Mouse (Mus musculus): Measurements from ENCODE around the gene Rabgap1l. TPM values are rescaled to one million over a fixed set of nuclear protein-coding genes. Genes with fewer than 3 reads are reported as not detected.

Rabgap1l gene
- 19.2 and 21.3 TPM in 2 replicates for polyA plus RNA-seq (2015; fragmentation: Nextera tagmentation; extraction: Ambion mirVana)

GRCm38 (mm10) chr1:160792686-160793355 lies at the start of gene Rabgap1l:
Rabgap1l (minus strand) TSS chr1:160793211.
- peak within 1 kb of the TSS; percentile 19; the same call in 1 of the 2 replicates for H3K27ac ChIP-seq
- peak within 1 kb of the TSS; percentile 86 for H3K4me3 ChIP-seq
- peak; percentile 98 for ATAC-seq
- no peaks in the 10 kb centered on the region for H3K9me3 ChIP-seq (replicated peaks)
- H3K27me3 ChIP-seq = no peaks in the 10 kb centered on the region
- WGBS = under 1% methylated on average over 50 of the region's 67 CpGs
- H3K36me3 ChIP-seq (ENCODE audit: poor library complexity, severe bottlenecking) = no peaks in the 10 kb centered on the region
- H3K4me2 ChIP-seq = peak within 1 kb of the TSS; percentile 94
- H3K9ac ChIP-seq = peak within 1 kb of the TSS; percentile 85
- H3K4me1 ChIP-seq = peaks cover 7% of the 10 kb centered on the region

- Histone ChIP-seq H3K4me3 (no peak overlapping the region), H3K9me3 (replicated peaks) (no peaks in the 10 kb centered on the region), H3K9ac (no peak overlapping the region), H3K27me3 (no peaks in the 10 kb centered on the region), H3K4me2 (no peak overlapping the region), H3K36me3 (ENCODE audit: poor library complexity, severe bottlenecking) (no peaks in the 10 kb centered on the region), H3K27ac (no peak overlapping the region), H3K4me1 (no peaks in the 10 kb centered on the region)
- ATAC-seq = no peak
- 90% methylated on average over 10 of the region's 10 CpGs for WGBS
These were observed 49.6 kb upstream of the Rabgap1l start for GRCm38 (mm10) chr1:160842567-160842966.

- H3K9ac ChIP-seq = no peak overlapping the region
- no peak overlapping the region for H3K4me3 ChIP-seq
- H3K27me3 ChIP-seq = no peaks in the 10 kb centered on the region
- no peak for ATAC-seq
- H3K27ac ChIP-seq = no peak overlapping the region
- 79% methylated on average over 5 of the region's 5 CpGs for WGBS
- H3K36me3 ChIP-seq (ENCODE audit: poor library complexity, severe bottlenecking) = no peaks in the 10 kb centered on the region
- H3K9me3 ChIP-seq (replicated peaks) = no peaks in the 10 kb centered on the region
- H3K4me1 ChIP-seq = no peaks in the 10 kb centered on the region
- no peak overlapping the region for H3K4me2 ChIP-seq
These were observed 47.6 kb upstream of the Rabgap1l start for GRCm38 (mm10) chr1:160840618-160841017.

GRCm38 (mm10) chr1:160839095-160839494 lies 46.1 kb upstream of the Rabgap1l start:
- WGBS = 84% methylated on average over 4 of the region's 4 CpGs
- no peak for ATAC-seq
- H3K27me3 ChIP-seq = no peaks in the 10 kb centered on the region

GRCm38 (mm10) chr1:160834446-160834845 lies 41.4 kb upstream of the Rabgap1l start:
- whole genome bisulfite sequencing = 86% methylated on average over 1 of the region's 1 CpGs
- Histone ChIP-seq H3K36me3 (ENCODE audit: poor library complexity, severe bottlenecking) (no peaks in the 10 kb centered on the region), H3K4me2 (no peak overlapping the region)

More at GRCm38 (mm10) chr1:160839095-160839494, 46.1 kb upstream of the Rabgap1l start:
- no peaks in the 10 kb centered on the region for H3K36me3 ChIP-seq (ENCODE audit: poor library complexity, severe bottlenecking)
- H3K27ac ChIP-seq = no peak overlapping the region
- H3K4me2 ChIP-seq = no peak overlapping the region
- no peaks in the 10 kb centered on the region for H3K9me3 ChIP-seq (replicated peaks)
- H3K9ac ChIP-seq = no peak overlapping the region
- H3K4me1 ChIP-seq = no peaks in the 10 kb centered on the region
- no peak overlapping the region for H3K4me3 ChIP-seq

GRCm38 (mm10) chr1:160832267-160833021 lies 39.4 kb upstream of the Rabgap1l start:
- Histone ChIP-seq H3K4me2 (no peak overlapping the region), H3K27ac (no peak overlapping the region), H3K27me3 (no peaks in the 10 kb centered on the region), H3K9ac (no peak overlapping the region), H3K9me3 (replicated peaks) (no peaks in the 10 kb centered on the region), H3K36me3 (ENCODE audit: poor library complexity, severe bottlenecking) (no peaks in the 10 kb centered on the region), H3K4me3 (no peak overlapping the region), H3K4me1 (no peaks in the 10 kb centered on the region)
- 93% methylated on average over 9 of the region's 9 CpGs for WGBS
- ATAC-seq = no peak

More at GRCm38 (mm10) chr1:160834446-160834845, 41.4 kb upstream of the Rabgap1l start:
- H3K4me1 ChIP-seq = no peaks in the 10 kb centered on the region
- no peaks in the 10 kb centered on the region for H3K9me3 ChIP-seq (replicated peaks)
- H3K27ac ChIP-seq = no peak overlapping the region
- no peaks in the 10 kb centered on the region for H3K27me3 ChIP-seq
- no peak overlapping the region for H3K9ac ChIP-seq
- ATAC-seq = no peak
- H3K4me3 ChIP-seq = no peak overlapping the region

- ATAC-seq = no peak
- WGBS = 91% methylated on average over 8 of the region's 8 CpGs
- no peak overlapping the region for H3K27ac ChIP-seq
These were observed 37.8 kb upstream of the Rabgap1l start for GRCm38 (mm10) chr1:160830608-160831498.

GRCm38 (mm10) chr1:160825441-160825856 lies 32.4 kb upstream of the Rabgap1l start:
- Histone ChIP-seq H3K4me3 (no peak overlapping the region), H3K4me1 (no peaks in the 10 kb centered on the region), H3K36me3 (ENCODE audit: poor library complexity, severe bottlenecking) (no peaks in the 10 kb centered on the region), H3K4me2 (no peak overlapping the region), H3K27ac (no peak overlapping the region), H3K9ac (no peak overlapping the region), H3K9me3 (replicated peaks) (no peaks in the 10 kb centered on the region), H3K27me3 (no peaks in the 10 kb centered on the region)
- ATAC-seq = no peak
- WGBS = 92% methylated on average over 3 of the region's 3 CpGs

More at GRCm38 (mm10) chr1:160830608-160831498, 37.8 kb upstream of the Rabgap1l start:
- H3K27me3 ChIP-seq = no peaks in the 10 kb centered on the region
- H3K4me2 ChIP-seq = no peak overlapping the region
- no peaks in the 10 kb centered on the region for H3K4me1 ChIP-seq
- no peak overlapping the region for H3K4me3 ChIP-seq
- no peaks in the 10 kb centered on the region for H3K9me3 ChIP-seq (replicated peaks)
- H3K36me3 ChIP-seq (ENCODE audit: poor library complexity, severe bottlenecking) = no peaks in the 10 kb centered on the region
- no peak overlapping the region for H3K9ac ChIP-seq

- Histone ChIP-seq H3K4me2 (no peak overlapping the region), H3K9ac (no peak overlapping the region), H3K27me3 (no peaks in the 10 kb centered on the region), H3K36me3 (ENCODE audit: poor library complexity, severe bottlenecking) (no peaks in the 10 kb centered on the region), H3K4me1 (no peaks in the 10 kb centered on the region), H3K9me3 (replicated peaks) (no peaks in the 10 kb centered on the region), H3K27ac (no peak overlapping the region), H3K4me3 (no peak overlapping the region)
- no peak for ATAC-seq
- 92% methylated on average over 3 of the region's 3 CpGs for WGBS
These were observed 30.6 kb upstream of the Rabgap1l start for GRCm38 (mm10) chr1:160823638-160824037.

GRCm38 (mm10) chr1:160814198-160814597 lies 21.2 kb upstream of the Rabgap1l start:
- Histone ChIP-seq H3K4me2 (no peak overlapping the region), H3K9ac (no peak overlapping the region)
- ATAC-seq = no peak

GRCm38 (mm10) chr1:160812428-160812827 lies 19.4 kb upstream of the Rabgap1l start:
- ATAC-seq = no peak
- Histone ChIP-seq H3K27me3 (no peaks in the 10 kb centered on the region), H3K4me2 (no peak overlapping the region), H3K36me3 (ENCODE audit: poor library complexity, severe bottlenecking) (no peaks in the 10 kb centered on the region), H3K27ac (no peak overlapping the region), H3K4me1 (no peaks in the 10 kb centered on the region), H3K9me3 (replicated peaks) (no peaks in the 10 kb centered on the region), H3K9ac (no peak overlapping the region), H3K4me3 (no peak overlapping the region)

More at GRCm38 (mm10) chr1:160814198-160814597, 21.2 kb upstream of the Rabgap1l start:
- H3K27ac ChIP-seq = no peak overlapping the region
- H3K36me3 ChIP-seq (ENCODE audit: poor library complexity, severe bottlenecking) = no peaks in the 10 kb centered on the region
- H3K4me1 ChIP-seq = no peaks in the 10 kb centered on the region
- no peaks in the 10 kb centered on the region for H3K27me3 ChIP-seq
- no peak overlapping the region for H3K4me3 ChIP-seq
- WGBS = 93% methylated on average over 5 of the region's 5 CpGs
- H3K9me3 ChIP-seq (replicated peaks) = no peaks in the 10 kb centered on the region

GRCm38 (mm10) chr1:160811930-160812329 lies 18.9 kb upstream of the Rabgap1l start:
- WGBS = 41% methylated on average over 1 of the region's 1 CpGs
- no peaks in the 10 kb centered on the region for H3K4me1 ChIP-seq
- H3K27me3 ChIP-seq = no peaks in the 10 kb centered on the region
- no peak overlapping the region for H3K4me2 ChIP-seq
- H3K36me3 ChIP-seq (ENCODE audit: poor library complexity, severe bottlenecking) = no peaks in the 10 kb centered on the region
- no peak overlapping the region for H3K4me3 ChIP-seq
- no peak overlapping the region for H3K9ac ChIP-seq
- no peak overlapping the region for H3K27ac ChIP-seq
- no peaks in the 10 kb centered on the region for H3K9me3 ChIP-seq (replicated peaks)
- no peak for ATAC-seq
